Mouse (Mus musculus) bone marrow, adult 2 months (tissue): ENCODE measurements at regions not wholly inside any gene's neighbourhood (a gene's known extent, or its start where the extent isn't known, plus 50 kb on each side); places are given as distances from the start of the nearest gene placed in this dataset.

ENCODE experiments used
- H3K27ac ChIP-seq: fragments of 200-500 bp; 2 replicates; pipeline ENCODE4 v1.5.1; 2012; ENCODE audit warnings: low read depth, mild to moderate bottlenecking, control low read depth, inconsistent platforms, low read length; ENCODE audit not compliant: control insufficient read depth, poor library complexity, insufficient read depth
- H3K4me1 ChIP-seq: fragments of 200-500 bp; 2 replicates; pipeline ENCODE4 v1.6.1; 2011; ENCODE audit warnings: low read length; ENCODE audit not compliant: control insufficient read depth, insufficient read depth
- H3K4me3 ChIP-seq: fragments of 200-500 bp; replicated peaks from 2 replicates; pipeline ENCODE3; 2011; ENCODE audit warnings: mild to moderate bottlenecking, low read depth, low read length, control low read depth; ENCODE audit not compliant: control insufficient read depth
- CTCF ChIP-seq: fragments of 200-500 bp; IDR thresholded peaks from 2 replicates; pipeline ENCODE4 v1.5.1; 2011; ENCODE audit warnings: low read length, control low read depth; ENCODE audit not compliant: control insufficient read depth, insufficient read depth
- POLR2A ChIP-seq: fragments of 200-500 bp; IDR thresholded peaks from 2 replicates; pipeline ENCODE4 v1.6.1; 2011; ENCODE audit warnings: low read depth, mild to moderate bottlenecking, control low read depth, low read length, borderline replicate concordance; ENCODE audit not compliant: control insufficient read depth
- WGBS: fragments of 180-500 bp; shearing (Covaris S2); methylation state at CpG from one replicate; pipeline ENCODE4 v1.1.7; 2018; 5-methylcytosine and 5-hydroxymethylcytosine counted together

DNA sequence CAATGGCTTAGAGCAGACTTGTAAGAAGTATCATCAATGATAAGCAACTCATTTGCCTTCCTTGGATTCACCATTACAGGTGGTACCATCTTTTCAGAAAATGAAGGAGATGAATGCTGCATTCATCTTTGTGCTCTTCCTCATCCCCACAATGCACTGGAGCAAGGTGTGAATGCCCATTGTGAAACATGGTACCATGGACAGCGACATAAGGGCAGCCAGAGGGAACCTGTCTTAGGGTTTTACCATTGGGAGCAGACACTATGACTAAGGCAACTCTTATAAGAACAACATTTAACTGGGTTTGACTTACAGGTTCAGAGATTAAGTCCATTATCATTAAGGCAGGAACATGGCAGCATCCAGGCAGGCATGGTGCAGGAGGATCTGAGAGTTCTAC, 60.1 kb upstream of the Kcnj6 start:
- Histone ChIP-seq H3K4me3 (no peak overlapping the region), H3K4me1 (no peaks in the 10 kb centered on the region), H3K27ac (no peak overlapping the region)
- WGBS = 26% methylated on average over 1 of the region's 1 CpGs
- TF ChIP-seq POLR2A = no peak
- TF ChIP-seq CTCF = no peak

- Histone ChIP-seq H3K4me1 (no peaks in the 10 kb centered on the region), H3K4me3 (no peak overlapping the region), H3K27ac (no peak overlapping the region)
- WGBS = 82% methylated on average over 6 of the region's 6 CpGs
- TF ChIP-seq POLR2A (no peak), CTCF (no peak)
Observed at GRCm38 (mm10) chr16:95064423-95064822, 66.9 kb upstream of the Kcnj6 start.

DNA sequence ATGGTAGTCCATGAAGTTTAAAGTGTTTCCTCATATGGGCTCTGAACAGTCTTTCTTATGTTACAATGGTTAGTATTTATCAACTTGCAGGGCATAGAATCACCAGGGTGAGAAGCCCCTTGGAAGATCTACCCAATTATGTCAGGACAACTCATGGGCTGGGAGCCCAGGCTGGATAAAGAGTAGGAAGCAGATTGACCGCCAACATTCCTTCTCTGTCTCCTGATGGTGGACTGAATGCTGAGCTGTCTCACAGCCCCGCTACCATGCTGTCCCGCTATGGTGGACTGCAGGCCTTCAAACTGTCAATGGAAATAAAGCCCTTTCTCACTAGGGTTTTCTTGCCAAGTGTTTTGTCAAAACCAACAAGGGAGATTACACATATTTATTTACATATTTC, 69.2 kb upstream of the Kcnj6 start:
- Histone ChIP-seq H3K27ac (no peak overlapping the region), H3K4me3 (no peak overlapping the region), H3K4me1 (no peaks in the 10 kb centered on the region)
- WGBS = 85% methylated on average over 3 of the region's 3 CpGs
- no peak for TF ChIP-seq CTCF
- TF ChIP-seq POLR2A = no peak

DNA sequence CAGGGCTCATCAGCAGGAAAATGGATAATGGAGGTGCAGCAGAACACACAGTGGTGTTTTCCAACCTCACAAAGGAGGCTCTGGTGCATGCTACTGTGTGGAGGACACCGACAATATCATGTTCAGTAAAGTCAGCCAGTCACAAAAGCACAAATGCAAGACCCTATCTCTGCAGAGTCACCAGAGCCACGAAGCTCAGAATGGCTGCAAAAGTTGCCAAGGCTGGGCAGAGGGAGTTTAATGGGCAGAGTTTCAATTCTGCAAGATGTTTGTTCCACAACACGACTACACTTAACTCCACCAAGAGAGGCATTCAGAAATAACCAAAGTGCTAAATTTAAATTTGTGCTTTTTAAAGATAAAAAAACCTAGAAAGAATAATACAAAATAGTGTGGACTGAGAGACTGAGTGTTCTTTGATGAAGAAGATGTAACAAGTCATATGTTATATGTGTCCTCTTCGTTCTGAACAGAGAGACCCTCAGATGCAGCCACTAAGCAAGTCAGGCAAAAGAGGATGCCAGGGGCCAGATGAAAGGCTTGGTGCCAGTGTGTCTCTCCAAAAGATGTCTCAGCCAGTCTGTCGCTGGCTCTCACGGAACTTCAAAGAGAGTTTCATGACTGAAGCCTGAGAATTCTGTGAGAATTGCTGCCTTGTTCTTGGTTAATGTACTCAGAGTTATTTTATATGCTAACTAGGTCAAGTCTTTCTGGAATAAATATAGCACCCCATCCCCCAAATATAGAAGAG, 95.1 kb upstream of the Kcnj6 start:
- H3K4me1 ChIP-seq = no peaks in the 10 kb centered on the region
- WGBS = 67% methylated on average over 6 of the region's 6 CpGs
- no peak overlapping the region for H3K4me3 ChIP-seq
- H3K27ac ChIP-seq = no peak overlapping the region
- TF ChIP-seq CTCF = no peak
- no peak for TF ChIP-seq POLR2A

GRCm38 (mm10) chr16:95093753-95094152, 96.3 kb upstream of the Kcnj6 start:
- TF ChIP-seq CTCF = no peak
- no peak for TF ChIP-seq POLR2A
- WGBS = 28% methylated on average over 10 of the region's 10 CpGs
- Histone ChIP-seq H3K4me3 (no peak overlapping the region), H3K27ac (no peak overlapping the region), H3K4me1 (no peaks in the 10 kb centered on the region)

GRCm38 (mm10) chr16:95100954-95101353, 103.5 kb upstream of the Kcnj6 start:
- no peak overlapping the region for H3K27ac ChIP-seq
- 54% methylated on average over 9 of the region's 9 CpGs for WGBS
- no peak overlapping the region for H3K4me3 ChIP-seq
- no peak for TF ChIP-seq POLR2A
- no peak for TF ChIP-seq CTCF
- H3K4me1 ChIP-seq = no peaks in the 10 kb centered on the region

DNA sequence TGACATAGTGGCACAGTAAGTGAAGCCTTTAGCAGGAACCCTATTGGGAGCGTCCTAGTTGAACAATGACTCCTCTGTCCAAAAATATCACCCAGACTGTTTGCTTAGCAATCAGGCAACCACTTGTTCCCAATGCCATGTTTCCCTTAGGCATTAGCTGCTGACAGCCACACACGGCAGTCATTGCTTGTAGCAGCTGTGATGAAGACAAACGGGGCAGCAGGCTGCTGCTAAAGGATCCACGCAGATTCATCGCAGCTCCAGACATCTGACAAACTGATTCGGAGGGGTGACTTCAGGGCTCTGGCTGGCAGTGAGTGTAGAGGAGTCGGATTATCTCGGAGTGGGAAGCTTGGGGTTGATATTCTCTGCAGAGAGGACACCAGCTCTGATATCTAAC, 120.0 kb upstream of the Kcnj6 start:
- TF ChIP-seq CTCF (no peak), POLR2A (no peak)
- Histone ChIP-seq H3K4me1 (no peaks in the 10 kb centered on the region), H3K27ac (no peak overlapping the region), H3K4me3 (no peak overlapping the region)
- 65% methylated on average over 8 of the region's 8 CpGs for WGBS

- Histone ChIP-seq H3K4me3 (no peak overlapping the region), H3K4me1 (no peaks in the 10 kb centered on the region), H3K27ac (no peak overlapping the region)
- TF ChIP-seq POLR2A = no peak
- TF ChIP-seq CTCF = no peak
- WGBS = 56% methylated on average over 4 of the region's 4 CpGs
Observed at GRCm38 (mm10) chr16:95119293-95119692, 121.8 kb upstream of the Kcnj6 start.

- TF ChIP-seq POLR2A = no peak
- TF ChIP-seq CTCF = no peak
Observed at GRCm38 (mm10) chr16:95122048-95122447, 124.5 kb upstream of the Kcnj6 start.

More at GRCm38 (mm10) chr16:95122048-95122447, 124.5 kb upstream of the Kcnj6 start:
- no peak overlapping the region for H3K4me3 ChIP-seq
- H3K27ac ChIP-seq = no peak overlapping the region
- WGBS = 25% methylated on average over 7 of the region's 7 CpGs
- no peaks in the 10 kb centered on the region for H3K4me1 ChIP-seq
